Mouse (Mus musculus) right cerebral cortex, adult 2 months (tissue): ENCODE data around the gene Ctsj.
"Not testable (repeated sequence)": the region's sequence is repeated elsewhere in the genome, so short reads cannot be mapped to it uniquely, and the experiment has no call there.

Experiments
- DNase-seq, 2 experiments: peaks; one replicate each; pipeline ENCODE4 v3.0.0; 2021 to 2022; ENCODE audit warnings: low spot score in 2 of 2

The Ctsj gene

DNA sequence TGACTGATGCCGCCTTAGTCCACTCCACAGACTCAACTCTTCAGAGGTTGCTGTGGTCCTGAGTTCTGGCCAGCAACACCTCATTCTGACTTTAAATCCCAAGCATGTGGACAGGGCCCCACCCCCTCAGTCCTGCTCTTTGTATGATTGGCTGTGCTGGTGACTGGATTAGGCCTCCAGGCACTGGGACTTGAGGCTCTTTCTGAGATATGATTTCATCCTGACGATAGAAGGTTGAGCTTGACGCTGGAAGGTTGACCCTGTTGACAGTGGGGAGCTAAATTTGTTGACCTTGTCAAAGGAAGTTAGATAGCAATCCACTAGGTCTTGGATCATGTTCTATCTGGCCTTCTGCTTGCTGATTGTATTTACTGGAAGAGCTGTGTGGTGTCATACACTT, at the start of gene Ctsj:
TSS of gene Ctsj (minus strand) at position 101 of the 400 bp plus-strand sequence.
- DNase-seq: no peak

DNA sequence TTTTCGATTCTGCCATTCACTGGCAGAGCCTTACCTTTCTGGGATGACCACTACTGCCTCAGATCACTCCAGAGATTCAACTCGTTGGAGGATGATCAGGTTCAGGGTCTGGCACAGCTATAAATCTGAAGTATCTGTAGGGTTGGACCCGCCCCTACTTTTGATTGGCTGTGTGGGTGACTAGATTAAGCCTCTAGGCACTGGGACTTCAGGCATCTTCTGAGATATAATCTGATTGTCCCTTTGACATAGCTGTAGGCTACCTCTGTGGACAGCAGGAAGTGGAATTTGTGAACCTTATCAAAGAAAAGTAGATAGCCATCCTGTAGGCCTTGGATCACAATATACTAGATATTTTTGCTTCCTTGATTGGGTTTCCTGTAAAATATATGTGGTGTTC, 34.8 kb upstream of the Ctsj start, which contains the start of gene Ctsq:
TSS of gene Ctsq (minus strand) at position 101 of the 400 bp plus-strand sequence.
- no peak for DNase-seq

DNA sequence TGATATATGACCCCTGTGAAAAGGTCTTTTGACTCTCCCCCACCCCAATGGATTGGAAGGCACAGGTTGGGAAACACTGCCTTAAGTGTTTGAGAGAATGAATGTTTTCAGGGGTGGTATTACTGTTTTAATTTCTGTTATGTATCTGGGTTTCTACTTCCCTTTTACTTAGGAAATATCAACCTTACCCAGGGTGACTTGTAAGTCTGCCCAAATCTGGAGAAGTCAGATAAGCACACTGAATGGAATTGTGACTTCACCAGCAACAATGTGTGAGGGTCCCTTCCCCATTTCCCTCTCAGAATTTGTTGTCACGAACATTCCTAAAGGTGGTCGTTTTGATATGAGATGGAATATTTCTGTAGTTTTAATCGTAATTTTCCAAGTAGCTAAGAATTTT, 17.0 kb upstream of the Ctsj start:
- DNase-seq: no peak

DNA sequence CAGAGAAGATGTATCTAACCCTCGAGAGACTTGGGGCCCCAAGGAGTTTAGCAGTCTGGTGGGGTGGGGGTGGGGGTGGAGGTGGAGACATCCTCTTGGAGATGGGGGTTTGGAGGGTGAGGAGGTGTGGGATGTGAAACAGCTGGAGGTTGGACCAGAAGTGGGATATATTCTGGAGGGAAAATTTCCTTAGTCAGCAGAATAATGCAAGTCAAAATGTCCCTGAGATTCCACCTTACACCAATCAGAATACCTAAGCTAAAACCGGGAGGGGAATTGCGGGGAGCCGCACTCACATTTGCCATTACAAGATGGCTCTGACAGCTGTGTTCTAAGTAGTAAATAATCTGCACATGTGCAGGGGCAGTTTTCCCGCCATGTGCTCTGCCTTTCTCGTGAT, 16.1 kb upstream of the Ctsj start:
- no peak for DNase-seq

DNA sequence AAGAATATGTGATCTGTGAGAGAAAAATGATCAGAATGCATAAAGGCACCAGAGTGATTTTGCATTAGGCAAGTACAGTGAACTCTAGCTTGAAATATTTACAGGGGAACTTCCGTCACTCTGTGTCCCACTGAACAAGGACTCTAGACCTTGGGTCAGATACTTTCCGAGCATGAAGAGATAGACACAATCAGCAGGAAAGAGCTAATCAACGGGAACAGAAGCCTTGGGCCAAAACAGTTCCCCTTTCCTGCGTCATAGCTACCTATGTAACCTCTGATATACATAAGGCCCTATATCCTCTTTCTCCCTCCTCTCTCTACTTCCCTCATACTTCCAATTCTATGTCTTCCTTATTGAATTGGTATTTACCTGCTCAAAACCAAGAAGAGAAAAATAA, 4.4 kb upstream of the Ctsj start:
- DNase-seq: no peak

DNA sequence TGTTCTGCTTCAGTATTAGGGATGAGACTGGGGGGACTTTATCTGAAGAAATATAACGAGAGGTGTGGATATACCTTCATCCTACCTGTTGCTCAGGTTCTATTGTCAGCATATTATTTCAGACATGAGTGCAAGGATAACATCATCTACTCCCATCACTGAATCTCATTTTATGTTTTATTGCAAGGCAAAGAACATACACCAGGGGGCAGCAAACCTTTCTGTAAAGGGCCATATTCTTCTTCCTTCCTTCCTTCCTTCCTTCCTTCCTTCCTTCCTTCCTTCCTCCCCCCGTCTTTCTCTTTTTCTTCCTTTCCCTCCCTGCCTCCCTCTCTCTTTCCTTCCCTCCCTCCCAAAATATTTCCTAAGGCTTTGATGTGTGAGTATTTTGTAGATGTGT, 8.2 kb downstream of the Ctsj start:
- no peak for DNase-seq

DNA sequence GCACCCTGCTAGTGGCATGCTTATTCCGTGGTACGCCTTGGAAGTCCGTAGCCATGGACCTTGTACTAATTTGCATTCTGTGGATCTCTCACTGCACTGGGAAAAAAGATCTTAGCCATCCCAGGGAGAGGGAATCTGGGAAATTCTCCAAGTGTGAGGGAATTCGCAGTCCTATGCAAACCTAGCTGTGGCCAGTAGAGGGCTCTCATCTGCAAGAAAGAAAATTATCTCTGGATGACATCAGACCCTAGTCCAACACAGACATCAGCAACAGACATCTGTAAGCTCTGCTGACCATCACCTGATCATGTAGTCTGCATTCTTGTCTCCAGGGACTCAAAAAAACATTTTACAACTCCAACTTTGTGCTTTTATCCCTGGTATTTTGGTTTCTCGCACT, 18.8 kb downstream of the Ctsj start:
- not testable (repeated sequence) for DNase-seq

DNA sequence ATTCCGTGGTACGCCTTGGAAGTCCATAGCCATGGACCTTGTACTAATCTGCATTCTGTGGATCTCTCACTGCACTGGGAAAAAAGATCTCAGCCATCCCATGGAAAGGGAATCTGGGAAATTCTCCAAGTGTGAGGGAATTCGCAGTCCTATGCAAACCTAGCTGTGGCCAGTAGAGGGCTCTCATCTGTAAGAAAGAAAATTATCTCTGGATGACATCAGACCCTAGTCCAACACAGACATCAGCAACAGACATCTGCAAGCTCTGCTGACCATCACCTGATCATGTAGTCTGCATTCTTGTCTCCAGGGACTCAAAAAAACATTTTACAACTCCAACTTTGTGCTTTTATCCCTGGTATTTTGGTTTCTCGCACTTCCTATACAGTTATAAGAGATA, 33.4 kb downstream of the Ctsj start:
- DNase-seq: not testable (repeated sequence)

DNA sequence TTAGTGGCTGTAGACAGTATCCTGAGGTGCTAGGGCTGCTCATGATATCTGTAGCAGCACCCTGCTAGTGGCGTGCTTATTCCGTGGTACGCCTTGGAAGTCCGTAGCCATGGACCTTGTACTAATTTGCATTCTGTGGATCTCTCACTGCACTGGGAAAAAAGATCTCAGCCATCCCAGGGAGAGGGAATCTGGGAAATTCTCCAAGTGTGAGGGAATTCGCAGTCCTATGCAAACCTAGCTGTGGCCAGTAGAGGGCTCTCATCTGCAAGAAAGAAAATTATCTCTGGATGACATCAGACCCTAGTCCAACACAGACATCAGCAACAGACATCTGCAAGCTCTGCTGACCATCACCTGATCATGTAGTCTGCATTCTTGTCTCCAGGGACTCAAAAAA, 41.8 kb downstream of the Ctsj start:
- DNase-seq: not testable (repeated sequence)

DNA sequence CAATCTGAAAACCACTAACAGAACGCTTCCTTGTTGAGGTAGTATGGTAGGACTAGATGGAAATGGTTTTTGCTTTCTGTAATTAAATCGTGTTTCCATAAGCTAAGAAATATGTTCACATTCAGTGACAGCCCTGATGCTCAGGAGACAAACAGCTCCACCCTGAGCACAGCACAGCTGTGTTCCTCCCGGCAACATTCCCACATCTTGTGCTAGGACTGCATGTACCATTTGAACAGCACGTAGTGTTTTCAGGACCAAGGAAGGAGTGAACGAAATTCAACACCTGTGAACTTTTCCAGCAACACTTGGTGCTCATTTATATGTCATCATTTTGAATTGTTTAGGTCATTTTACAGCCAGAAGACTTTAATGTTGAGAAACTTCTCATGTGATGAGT, 44.1 kb downstream of the Ctsj start:
- DNase-seq: no peak
